Mouse (Mus musculus): ENCODE data around the gene Trarg1.
A peak's percentile ranks its signal among the peaks of the same experiment; 100 is the strongest.
"Not testable (repeated sequence)": the region's sequence is repeated elsewhere in the genome, so short reads cannot be mapped to it uniquely, and the experiment has no call there.

The Trarg1 gene

GRCm38 (mm10) chr11:76679508-76679907, at the start of gene Trarg1:
Gene Trarg1 (plus strand): TSS chr11:76679808.
- DNase-seq = not testable (repeated sequence)

GRCm38 (mm10) chr11:76630023-76630422, 49.6 kb upstream of the Trarg1 start:
- DNase-seq = no peak

GRCm38 (mm10) chr11:76630487-76630886, 49.1 kb upstream of the Trarg1 start:
- no peak for DNase-seq

GRCm38 (mm10) chr11:76639269-76639985, 40.2 kb upstream of the Trarg1 start:
- no peak for DNase-seq

- no peak for DNase-seq
These were observed 39.4 kb upstream of the Trarg1 start for GRCm38 (mm10) chr11:76640231-76640630.

GRCm38 (mm10) chr11:76644257-76644656, 35.4 kb upstream of the Trarg1 start:
- DNase-seq = no peak

GRCm38 (mm10) chr11:76645036-76645435, 34.6 kb upstream of the Trarg1 start:
- DNase-seq = no peak

GRCm38 (mm10) chr11:76645955-76646354, 33.7 kb upstream of the Trarg1 start:
- peak; percentile 85 for DNase-seq

GRCm38 (mm10) chr11:76647062-76647461, 32.5 kb upstream of the Trarg1 start:
- no peak for DNase-seq

GRCm38 (mm10) chr11:76647500-76647899, 32.1 kb upstream of the Trarg1 start:
- DNase-seq = peak; percentile 78

GRCm38 (mm10) chr11:76650862-76651560, 28.6 kb upstream of the Trarg1 start:
- no peak for DNase-seq

- DNase-seq = no peak
These were observed 26.7 kb upstream of the Trarg1 start for GRCm38 (mm10) chr11:76652838-76653334.

GRCm38 (mm10) chr11:76655106-76655505, 24.5 kb upstream of the Trarg1 start:
- DNase-seq = peak; percentile 35

- DNase-seq = no peak
These were observed 22.1 kb upstream of the Trarg1 start for GRCm38 (mm10) chr11:76657450-76657970.

- no peak for DNase-seq
These were observed 20.3 kb upstream of the Trarg1 start for GRCm38 (mm10) chr11:76659138-76659930.

GRCm38 (mm10) chr11:76661790-76662468, 17.7 kb upstream of the Trarg1 start:
- DNase-seq = no peak

- DNase-seq = no peak
These were observed 13.5 kb upstream of the Trarg1 start for GRCm38 (mm10) chr11:76666002-76666649.

- no peak for DNase-seq
These were observed 11.8 kb upstream of the Trarg1 start for GRCm38 (mm10) chr11:76667807-76668206.

GRCm38 (mm10) chr11:76671871-76672475, 7.6 kb upstream of the Trarg1 start, which contains the start of gene Bhlha9:
Gene Bhlha9 (plus strand): TSS chr11:76672470.
- DNase-seq = no peak

GRCm38 (mm10) chr11:76672561-76673384, 6.8 kb upstream of the Trarg1 start:
- DNase-seq = no peak

All from thymus, postnatal 14 days (tissue).